Mouse (Mus musculus) cortical plate, adult 2 months (tissue): ENCODE data around the gene Rap1gap.

Source experiments
- CTCF ChIP-seq: fragments of 200-500 bp; IDR thresholded peaks from 2 replicates; pipeline ENCODE4 v1.5.1; 2011; ENCODE audit warnings: mild to moderate bottlenecking, control low read depth, low read length; ENCODE audit not compliant: insufficient read depth; ENCODE audit errors: extremely low read depth
- POLR2A ChIP-seq: fragments of 200-500 bp; IDR thresholded peaks from 2 replicates; pipeline ENCODE4 v1.6.1; 2011; ENCODE audit warnings: mild to moderate bottlenecking, low read length, control low read depth; ENCODE audit not compliant: insufficient read depth; ENCODE audit errors: extremely low read depth

- no peak for TF ChIP-seq CTCF
- TF ChIP-seq POLR2A = no peak
Measured at GRCm38 (mm10) chr4:137705379-137705778, 40.9 kb downstream of the Rap1gap start.
